Mouse (Mus musculus) thymus, postnatal 25 days (tissue): ENCODE results near the gene Krt80.

Source experiments
- DNase-seq: peaks from one replicate; pipeline ENCODE4 v3.0.0; 2022

Gene Krt80

DNA sequence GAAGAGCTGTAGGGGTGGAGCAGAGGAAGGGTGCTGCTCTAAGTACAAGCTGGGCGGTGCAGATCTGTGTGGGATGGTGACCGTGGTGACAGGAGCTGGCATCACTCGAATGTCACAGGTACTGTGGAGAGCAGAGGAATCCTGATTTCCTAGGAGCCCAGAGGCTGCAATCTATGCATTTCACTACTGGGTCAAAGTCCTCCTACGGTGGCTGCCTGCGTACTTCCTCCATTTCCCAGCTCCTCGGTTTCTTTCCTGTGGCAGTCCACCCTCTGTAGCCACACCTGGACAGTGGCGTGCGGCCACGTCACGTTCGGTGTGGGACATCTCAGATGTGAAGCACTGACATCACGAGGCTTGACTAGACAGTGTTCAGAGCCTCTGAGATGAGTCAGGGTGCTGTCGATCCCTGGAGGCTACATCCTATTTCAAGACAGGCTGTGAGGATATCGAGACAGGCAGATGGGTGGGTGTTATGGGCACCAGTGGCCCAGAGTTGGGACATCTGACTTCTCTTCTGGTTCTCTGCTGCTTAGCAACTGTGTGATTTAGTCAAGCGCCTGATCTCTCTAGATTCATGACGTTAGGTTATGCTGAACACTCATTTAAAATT lies 3.4 kb upstream of the Krt80 start:
- no peak for DNase-seq

DNA sequence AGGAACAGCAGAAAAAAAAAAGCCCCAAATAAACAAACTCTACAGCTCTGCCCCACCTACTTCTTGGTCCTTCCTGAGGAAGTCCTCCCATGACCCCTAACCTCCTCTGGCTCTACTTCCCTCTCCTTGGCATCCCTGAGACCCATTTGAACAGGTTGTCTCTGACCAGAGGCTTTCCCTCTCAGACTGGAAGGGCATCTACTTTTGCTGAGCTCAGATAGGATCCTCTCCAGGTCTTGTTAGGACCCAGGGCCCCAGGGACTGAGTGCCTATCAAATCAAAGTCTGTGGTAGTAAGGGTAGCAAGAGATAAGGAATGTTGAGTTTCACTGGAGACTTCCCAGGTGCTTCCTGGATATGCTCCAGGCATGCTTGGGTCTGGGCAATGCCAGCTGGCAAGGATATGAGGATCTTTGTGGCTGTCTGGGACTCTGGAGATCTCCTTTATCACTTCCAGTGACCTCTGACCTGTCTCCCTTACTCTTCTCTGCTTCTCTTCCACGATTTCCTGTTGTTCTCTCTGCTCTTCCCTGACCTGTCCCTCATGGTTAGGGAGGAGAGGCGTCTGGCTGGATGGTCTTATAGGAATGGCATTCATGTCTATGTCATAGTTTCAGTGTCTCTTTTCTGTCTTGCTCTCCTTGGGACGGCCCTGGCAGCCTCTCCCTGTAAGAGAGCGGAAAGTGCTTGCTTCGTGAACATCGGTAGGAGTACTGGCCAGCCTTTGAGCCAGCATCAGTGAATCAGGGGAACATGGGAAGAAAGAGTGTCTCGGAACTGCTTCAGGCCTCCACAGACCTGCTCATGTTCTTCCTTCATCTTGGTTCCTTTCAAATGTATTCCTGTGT lies 2.4 kb upstream of the Krt80 start:
- DNase-seq: no peak

DNA sequence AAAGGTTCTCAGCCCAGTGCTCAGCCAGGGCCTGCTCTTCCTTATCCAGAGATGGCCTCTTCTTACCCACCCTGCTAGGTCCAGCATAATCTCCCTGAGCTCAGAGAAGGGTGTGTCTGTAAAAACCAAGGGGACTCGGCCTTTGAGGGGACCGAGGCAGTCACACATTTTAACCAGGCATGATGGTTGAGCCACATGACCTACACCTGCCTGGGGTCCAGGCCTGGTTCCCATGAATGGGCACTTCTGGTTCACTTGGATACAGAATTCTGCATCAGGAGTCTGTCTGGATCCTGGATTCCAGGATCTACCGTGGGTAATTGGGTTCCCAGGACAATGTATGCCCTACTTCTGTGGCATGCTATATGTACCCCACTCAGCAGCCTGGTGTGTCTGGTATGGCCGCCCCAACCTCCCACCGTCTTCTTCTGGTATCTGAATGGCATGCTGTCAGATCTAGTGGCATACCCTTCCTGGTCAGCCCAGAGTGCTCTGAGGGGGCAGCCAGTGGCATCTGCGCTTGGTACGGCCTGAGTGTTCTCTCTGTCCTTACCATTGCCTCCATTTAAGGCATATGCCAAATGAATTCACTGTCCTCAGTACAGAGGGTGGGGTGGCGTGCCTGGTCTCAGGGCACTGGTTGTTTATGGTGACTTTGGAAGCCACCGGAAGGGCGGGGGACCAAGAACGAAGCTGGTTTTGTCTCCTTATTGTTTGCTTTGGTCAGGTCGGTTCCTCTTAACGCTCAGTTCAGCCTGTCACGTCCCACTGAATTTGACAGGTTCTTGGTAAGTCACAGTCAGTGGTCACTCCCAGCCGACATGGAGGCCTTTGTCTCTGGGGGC lies 1.4 kb upstream of the Krt80 start:
- no peak for DNase-seq

DNA sequence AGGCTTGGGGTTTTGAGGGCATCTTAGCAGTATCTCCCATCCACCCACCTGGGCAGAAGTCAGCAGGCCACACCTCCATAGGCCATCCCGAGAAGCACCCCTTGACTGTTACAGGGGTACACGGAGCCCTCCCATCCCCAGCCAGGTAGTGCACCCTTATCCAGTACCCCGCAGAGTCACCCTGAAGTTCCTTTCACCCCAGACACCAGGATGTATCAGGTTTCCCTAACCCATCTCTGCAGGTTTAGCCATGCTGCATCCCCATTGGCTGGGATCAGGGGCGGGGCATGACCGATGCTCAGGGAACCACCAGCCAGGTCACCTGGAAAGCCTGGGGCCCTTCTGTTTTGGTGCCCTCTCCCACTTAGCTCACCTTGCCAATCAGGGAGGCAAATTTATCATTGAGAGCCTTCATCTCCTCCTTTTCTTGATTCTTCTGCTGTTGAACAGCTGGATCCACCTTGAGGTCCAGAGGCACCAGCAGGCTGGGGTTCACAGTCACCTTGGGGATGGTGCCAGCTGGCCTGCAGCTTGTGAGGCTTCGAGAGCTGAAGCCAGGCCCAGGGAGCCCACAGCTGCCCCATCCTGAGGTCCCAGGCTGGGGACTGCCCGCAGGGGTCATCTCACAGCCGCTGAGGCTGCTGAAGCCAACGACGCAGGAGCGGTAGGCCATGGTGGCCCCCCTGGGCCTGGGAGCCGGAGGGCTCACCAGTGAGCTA lies 421 bp downstream of the Krt80 start:
- DNase-seq: no peak

DNA sequence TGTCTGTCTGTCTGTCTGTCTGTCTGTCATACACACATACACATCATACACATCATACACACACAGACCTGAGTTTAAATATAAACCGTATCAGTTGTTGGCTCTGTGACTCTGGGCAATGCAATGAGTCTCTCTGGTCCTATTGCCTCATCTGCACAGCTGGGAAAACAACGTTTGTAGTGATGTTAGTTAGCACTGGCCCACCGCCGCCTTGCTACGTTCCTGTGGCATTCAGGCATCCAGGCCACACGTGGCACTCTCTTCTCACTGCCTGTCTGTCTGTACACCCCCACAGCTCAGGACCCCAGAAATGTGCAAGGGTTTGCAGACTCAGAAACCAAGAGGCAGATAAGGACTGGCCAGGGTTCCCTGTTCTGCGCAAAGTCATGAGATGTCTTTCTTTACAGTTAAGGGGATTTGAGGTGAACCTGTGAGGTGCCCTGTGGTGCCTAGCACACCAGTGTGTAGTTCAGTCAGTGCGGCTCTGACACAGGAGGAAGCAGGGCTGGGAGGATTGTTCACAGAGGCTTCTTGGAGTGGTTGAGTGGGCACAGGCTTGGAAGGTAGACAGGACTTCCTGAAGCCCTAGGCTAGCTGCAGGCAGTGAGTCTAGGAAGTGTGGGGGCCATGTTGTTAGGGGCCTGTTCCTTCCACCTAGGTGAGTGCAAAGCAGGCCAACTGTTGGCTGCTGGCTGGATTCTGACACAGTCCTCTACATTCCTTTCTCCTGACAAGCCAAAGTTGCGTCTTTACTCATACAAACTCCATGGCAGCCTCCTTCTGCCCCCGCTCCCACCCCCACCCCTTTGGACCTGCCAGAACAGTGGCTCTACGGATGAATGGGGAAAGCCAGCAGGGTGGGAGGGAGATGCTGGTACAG lies 1.2 kb downstream of the Krt80 start:
- DNase-seq: no peak

DNA sequence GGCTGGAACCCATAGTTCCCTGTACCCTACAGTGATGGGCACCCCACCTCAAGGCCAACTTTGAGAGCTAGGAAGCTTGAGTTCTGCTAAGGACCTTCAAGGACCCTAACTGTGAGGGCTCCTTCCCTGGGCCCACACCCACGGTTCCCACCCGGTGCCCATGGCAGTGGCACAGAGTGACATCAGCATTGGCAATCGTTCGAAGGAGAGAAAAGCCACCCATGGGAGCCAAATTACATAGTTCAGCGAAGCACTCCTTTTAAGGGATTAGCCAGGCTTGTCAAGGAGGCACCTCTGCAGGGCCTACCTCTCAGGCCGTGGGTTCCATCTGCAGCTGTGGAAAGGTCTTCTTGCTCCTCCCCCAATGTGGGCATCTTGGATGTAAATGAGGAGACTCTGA lies 1.9 kb downstream of the Krt80 start:
- no peak for DNase-seq

DNA sequence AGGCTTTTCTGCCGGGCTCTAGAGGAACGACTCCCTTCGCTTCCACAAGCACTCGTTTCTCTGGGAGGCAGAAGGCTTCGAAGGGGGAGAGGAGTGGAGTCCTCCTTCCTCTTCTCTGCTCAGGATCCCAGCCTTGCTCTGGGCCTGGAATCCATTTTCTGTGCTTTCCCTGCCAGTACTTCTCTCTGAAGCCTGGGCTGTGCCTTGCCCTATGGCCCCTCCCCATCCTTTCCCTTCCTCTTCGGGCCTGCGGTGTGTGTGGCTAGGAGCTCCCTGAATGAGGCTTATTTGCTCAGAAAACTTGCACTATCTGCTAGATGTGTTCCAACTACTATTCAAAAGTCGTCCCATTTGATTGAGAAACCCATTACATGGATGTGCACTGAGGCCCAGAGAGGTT lies 2.5 kb downstream of the Krt80 start:
- no peak for DNase-seq

DNA sequence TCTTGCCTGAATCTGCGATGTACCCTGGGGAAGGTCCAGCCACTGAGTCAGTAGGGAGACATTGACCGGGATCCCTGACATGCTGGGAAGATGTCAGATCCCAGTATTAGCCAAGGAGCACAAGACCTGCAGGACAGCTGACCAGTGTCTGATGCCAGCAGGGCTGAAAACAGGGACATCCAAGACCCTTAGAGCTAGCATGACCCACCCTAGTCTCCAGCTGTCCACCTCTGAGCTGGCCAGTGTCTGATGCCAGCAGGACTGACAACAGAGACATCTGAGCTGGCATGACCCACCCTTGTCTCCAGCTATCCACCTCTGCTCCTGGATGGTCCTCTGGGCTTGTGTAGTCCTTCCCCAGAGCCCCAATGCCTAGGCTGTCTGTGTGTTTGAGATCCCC lies 3.0 kb downstream of the Krt80 start:
- no peak for DNase-seq

DNA sequence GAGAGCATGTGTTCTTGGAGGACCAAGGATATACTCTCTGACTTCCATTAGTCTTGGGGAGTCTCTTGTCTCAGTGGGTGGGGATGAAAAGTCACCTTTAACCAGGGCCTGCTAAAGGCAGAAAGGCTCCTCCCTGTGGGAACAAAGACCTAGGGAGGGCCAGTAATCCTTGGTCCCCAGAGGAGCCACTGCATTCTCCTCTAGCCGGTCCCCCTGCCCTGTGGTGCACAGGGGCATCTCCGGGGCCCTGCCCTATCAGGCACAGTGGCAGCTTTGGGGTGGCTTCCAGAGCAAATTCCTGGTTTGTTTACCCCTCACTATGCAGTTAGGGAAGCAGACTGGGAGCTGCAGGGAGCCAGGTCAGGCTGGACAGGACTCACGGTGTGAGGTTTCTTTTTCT lies 3.5 kb downstream of the Krt80 start:
- DNase-seq: no peak

DNA sequence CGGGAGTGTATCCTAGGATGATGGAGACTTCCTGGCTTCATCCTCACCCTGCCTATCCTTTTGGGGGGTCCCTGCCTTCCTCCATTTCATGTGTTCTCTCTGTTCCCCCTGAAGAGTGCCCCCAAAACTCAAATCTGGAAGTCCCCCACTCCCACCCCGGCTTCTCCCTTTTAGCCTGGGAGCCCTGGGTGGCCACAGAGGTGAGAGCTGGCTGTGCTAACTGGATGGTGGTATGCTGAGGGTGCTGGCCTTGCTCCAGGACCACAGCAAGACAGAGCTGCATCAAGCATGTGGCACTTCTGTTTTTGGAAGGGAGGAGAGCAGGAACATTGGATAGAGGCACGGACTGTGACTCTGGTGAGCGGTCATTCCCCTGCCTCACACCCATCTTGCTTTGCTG lies 4.2 kb downstream of the Krt80 start:
- DNase-seq: no peak

DNA sequence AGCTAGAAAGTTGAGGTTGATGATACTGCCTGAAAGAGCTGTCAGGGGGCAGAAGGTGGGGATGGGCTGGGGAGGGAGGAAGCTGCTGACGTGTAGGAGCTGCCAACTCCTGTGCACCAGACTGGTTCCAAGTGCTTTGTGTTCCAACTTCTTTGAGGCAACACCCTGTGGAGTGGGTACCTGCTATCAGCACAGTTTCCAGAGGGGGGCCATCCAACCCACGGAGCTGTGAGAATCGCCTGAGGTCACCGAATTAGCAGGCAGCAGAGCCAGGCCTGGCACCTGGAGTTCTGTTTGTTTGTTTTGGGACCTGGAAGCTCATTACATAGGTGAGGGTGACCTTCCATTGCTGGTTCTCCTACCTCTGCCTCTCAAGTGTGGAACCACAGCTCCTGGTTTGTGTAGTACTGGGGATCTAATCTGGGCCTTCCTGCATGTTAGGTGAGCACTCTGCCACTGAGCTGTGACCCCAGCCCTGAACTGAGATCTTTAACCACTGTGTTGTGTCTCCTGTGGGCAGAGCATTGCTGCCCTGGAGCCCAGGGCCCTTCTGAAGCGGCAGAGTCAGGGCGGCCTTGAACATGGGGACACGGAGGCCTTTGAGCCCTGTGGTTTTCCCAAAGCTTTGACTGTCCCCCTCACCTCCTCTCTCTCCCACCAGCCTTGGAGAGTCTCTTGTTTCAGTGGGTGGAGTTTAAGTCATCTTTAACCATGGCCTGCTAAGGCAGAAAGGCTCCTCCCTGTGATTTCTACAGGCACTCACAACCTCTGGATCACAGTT lies 4.9 kb downstream of the Krt80 start:
- no peak for DNase-seq

DNA sequence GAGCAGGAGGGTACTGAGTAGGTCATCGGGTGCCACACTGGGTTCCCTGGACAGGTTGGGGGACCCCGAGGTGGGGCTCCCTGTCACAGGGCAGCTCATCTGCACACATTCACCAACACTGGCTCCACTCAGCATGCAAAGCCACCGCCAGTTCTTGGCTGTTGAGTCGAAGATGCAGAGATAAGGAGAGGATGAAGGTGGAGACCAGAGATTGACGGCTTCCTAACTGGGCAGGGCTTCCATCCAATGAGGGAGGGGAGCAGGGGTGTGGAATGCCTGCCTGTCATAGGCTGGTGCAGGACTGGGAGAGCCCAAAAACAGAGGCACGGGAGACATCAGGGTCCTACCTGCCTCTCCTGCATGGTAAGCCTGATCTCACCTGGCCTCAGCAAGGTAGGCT lies 5.5 kb downstream of the Krt80 start:
- DNase-seq: no peak

DNA sequence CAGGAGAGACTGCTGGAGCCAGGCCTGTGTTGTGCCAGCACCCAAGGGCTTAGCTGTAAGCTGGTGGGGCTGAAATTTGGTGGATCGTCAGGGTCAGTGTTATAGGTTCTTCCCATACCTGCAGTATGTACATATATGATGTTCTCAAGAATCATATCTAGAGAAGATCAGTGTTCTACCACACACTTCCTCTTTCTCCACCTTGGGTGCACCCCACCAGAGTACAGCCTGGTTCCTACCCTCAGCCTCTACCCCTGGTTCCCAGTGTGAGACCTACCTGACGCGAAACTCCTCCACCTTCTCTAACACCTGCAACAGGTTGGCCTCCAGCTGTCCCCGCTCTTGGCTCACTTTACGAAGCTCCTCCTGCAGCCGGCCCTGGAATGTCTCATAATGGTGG lies 6.0 kb downstream of the Krt80 start:
- no peak for DNase-seq

DNA sequence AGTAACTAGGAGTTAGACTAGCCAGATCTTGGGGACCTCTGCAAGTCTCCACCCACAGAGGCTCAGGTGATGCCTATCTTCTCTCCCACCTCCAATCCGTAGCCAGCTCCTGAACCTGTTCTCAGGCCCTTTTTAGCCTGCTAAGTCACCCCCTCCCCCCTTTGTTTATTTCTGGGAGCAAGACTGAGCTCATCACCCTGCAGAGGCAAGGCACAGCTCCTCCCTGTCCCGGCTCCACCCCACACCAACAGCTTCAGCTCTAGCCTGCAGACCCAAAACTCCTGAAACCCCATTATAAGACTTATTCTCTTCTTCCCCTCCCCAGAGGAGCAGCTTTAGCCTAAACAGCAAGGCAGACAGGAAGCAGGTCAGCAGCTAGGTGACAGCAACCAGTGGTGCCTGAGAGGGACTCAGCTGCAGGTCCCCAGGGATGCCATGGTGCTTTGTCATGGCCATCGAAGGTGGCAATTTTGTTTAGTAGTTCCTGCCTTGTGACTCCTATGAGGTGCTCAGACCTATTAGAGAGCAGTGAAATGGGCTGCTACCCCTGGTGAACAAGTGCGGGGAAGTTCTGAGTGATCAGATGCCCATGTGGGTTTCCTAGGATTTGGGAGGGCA lies 7.5 kb downstream of the Krt80 start:
- no peak for DNase-seq

DNA sequence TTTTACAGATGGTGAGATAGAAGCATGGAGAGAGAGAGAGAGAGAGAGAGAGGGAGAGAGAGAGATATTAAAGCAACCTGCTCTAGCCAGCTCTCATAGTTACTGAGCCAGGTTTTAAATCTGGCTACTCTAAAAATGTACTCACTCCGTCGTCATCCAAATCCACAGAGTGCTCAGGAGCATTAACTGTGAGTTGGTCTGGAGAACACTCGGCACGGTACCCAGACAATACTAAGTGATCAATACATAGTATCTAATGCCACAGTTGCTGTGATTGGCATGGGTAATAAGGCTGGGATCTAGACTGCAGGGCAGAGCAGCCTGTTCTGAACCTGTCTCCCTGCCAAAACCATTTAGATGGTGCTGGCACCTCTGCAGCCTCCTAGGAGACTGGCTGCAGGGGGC lies 14.6 kb downstream of the Krt80 start:
- no peak for DNase-seq

DNA sequence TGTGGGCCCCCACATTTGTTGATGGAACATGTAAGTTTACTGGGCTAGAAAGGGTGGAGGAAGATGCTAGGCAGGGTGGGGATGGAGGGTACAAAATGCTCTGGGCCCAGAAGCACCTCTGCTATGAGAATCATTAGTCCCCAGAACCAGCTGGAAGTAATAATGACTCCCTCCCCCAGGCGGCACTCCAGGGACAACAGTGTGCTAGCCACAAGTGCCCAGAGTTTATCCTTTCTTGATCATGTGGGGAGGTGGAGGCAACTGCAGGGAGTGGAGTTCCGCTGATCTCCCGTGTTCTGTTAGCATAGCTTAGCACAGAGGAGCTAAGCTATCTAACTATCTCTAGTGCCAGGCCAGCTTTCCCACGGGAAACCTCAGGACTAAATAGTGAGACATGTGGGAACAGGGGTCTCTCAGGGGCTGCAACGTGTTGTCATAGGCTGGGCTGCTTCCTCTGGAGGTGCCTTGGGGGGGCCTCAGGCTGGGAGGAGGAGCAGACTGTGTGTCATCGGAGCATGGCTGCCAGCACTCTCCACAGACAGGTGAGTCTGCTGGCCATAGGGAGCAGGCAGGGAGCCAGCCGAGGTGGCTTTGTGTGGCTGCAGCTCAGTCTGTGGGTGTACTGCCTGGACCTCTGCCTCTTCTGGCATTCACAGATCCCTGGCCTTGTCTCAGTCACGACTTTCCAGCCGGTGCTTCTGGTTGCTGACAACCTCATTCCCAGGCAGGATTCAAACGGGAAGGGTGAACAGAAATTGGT lies 17.1 kb downstream of the Krt80 start:
- no peak for DNase-seq

DNA sequence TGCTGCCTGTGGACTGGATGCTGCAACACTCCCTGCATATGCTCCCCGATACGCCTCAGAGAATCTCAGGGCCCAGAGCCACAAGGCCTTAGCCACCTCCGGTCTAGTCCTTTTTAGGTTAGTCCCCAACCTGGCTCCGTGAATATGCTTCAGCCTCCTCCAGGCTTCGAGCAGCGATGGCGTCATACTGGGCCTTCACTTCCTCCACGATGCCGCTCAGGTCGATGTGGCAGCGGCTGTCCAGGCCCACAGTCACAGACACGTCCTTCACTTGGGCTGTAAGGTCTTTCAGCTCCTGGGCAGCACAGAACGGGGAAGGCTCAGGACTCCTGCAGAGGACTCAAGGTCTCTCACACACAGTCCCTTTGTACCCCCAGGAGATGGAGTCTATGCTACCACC lies 17.9 kb downstream of the Krt80 start:
- DNase-seq: no peak

DNA sequence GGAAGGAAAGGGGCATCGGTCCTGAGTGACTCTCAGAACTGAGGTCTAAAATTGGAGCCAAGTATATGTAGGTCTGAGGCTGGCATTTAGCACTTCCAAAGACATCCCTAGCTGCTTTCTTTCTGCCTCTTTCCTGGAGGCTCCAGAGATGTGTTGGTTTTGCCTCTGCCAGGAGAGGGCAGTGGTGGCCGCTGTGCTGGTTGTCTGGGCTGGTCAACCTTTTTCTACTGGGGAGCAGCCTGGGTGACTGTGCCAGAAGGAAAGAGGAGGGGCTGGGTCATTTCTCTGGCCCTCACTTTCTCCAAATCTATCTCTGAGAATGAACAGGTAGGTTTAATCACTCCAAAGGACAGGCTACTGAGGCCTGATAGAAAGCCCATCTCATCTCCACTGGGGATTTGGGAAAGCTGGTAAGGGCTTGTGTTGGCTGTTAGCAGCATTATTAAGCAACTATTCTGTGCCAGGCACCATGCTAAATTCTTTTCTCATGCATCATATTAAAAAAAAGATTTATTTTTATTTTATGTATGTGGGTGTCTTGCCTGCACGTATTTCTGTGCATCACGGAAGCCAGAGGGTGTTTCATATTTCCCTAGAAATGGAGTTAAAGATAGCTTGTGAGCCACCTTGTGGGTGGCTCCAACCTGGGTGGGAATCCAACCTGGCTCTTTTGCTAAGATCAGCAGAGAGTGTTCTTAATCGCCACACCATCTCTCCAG lies 28.0 kb downstream of the Krt80 start:
- DNase-seq: no peak

DNA sequence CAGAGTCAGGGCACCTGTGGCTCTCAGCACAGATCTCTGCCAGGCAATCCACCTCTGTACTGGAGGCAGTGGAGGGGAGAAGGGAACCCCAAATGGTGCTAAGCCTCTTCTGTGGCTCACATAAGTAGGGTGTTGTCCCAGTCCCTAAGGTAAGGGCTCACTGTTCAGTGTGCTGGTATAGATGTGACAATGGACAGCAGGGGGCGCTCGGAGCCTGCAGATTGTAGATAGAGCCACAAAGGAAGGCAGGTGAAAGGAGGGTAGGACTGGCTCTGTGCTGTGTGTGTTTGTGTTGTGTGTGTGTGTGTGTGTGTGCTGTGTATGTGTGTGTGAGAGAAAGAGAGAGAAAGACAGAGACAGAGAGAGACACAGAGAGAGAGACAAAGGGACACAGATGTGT lies 30.4 kb downstream of the Krt80 start:
- peak; percentile 81 for DNase-seq
